Mouse (Mus musculus): ENCODE measurements at regions not wholly inside any gene's neighbourhood (a gene's known extent, or its start where the extent isn't known, plus 50 kb on each side); places are given as distances from the start of the nearest gene placed in this dataset.

GRCm38 (mm10) chr5:39840576-39840975, 85.3 kb upstream of the Hs3st1 start:
- DNase-seq, result no peak

- DNase-seq, result peak; percentile 30
Measured at GRCm38 (mm10) chr5:39832565-39832964, 77.3 kb upstream of the Hs3st1 start.

DNA sequence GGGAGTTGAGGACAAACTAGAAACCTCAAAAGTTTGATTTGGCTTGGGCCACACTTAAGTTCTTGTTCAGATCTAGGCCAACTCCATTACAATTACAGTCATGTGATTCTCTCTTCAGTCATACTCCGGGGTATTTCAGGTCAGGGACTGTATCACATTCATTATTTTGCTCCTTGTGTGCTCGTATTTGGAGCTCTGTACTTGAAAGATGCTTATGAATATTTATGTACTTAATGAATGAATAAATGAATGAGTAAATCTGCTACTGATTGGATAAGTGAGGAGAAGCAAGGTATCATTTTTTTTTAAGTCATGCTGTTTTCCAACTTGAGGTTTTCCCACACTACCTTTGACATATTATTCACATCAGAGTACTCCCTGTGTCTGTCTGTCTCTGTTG, 69.4 kb upstream of the Hs3st1 start:
- no peak for DNase-seq

DNA sequence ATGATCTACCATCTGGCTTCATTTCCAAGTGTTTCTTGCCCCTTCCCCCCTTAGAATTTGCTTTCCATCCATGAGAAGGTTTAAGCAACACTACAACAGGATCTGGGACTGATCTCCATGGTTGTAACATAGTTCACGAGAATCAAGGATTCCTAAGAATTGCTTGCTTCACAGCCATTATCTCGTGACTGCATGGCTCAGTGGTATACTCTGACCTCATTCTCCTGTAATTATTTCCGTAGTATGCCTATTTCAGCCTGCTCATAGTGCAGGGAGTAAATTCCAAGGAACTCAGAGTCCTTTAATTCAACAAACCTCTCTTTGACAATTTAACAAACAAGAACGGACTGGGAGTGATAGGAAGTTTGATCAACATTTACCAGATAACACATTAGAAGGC, 51.4 kb upstream of the Hs3st1 start:
- no peak for DNase-seq

Measured in cerebellum, adult 11-12 months (tissue).